Mouse (Mus musculus) left cerebral cortex, postnatal 10 days (tissue): ENCODE data around the gene Mapk12. TPM values are rescaled to one million over a fixed set of nuclear protein-coding genes. Genes with fewer than 3 reads are reported as not detected.

Experiments
- DNase-seq, 2 experiments: peaks; one replicate each; pipeline ENCODE4 v3.0.0; 2021 to 2022; ENCODE audit warnings: low spot score in 2 of 2, mixed read lengths in 1 of 2; ENCODE audit errors: extremely low spot score in 1 of 2
- intact Hi-C: fragments of 180-260 bp; cut with DNase I; formaldehyde crosslinking; loops from one replicate; pipeline ENCODE4 v1.15.1; 2025
- total RNA-seq, 2 experiments: library from RNA; stranded (reverse); gene quantifications; 2 replicates each; pipeline ENCODE4 v1.2.3; 2021

Mapk12 gene
- total RNA-seq, 2 experiments from 2014 or later, result 5.0 to 5.3 TPM

DNA sequence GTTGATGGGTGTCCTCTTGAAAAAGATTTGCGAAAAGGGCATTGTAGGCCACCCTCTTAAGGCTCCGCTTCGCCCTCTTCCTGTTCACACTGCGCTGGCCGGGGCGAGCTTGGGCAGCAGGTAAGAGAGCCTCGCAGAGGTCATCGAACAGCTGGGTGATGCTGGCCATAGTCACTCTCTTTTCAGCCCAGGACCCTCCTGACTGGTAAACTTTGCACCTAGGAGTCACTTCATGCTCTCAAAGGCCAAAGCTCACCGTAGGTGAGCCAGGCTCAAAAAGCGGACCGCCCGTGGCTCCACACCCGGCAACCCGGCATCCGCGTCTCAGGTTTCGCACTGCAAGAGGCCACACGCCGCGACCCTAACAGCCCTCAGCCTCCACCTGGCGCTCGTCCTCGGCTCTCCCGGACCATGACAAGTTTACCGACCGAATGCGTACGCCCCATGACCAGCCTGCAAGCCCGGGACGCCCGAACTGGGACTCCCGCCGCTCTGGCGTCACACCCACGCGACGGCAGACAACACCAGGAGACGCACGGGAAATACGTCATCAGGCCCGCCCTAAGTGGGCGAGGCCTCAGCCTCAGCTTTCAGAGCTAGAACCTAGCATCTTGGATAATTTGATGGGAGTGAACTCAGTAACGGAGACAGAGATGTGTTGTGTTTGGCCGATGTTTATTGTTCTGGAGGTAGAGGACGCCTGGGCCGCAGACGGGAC is 17.7 kb downstream of the Mapk12 start, which contains the start of gene Tubgcp6:
Tubgcp6 (minus strand) TSS at position 464 of the 718 bp plus-strand sequence.
- intact Hi-C loops, result loop anchor here (5.0 kb wide), 1 partner anchor 74 kb away; the partner anchor contains the start of gene Dennd6b
- peak; percentile 93 to 96 for DNase-seq

DNA sequence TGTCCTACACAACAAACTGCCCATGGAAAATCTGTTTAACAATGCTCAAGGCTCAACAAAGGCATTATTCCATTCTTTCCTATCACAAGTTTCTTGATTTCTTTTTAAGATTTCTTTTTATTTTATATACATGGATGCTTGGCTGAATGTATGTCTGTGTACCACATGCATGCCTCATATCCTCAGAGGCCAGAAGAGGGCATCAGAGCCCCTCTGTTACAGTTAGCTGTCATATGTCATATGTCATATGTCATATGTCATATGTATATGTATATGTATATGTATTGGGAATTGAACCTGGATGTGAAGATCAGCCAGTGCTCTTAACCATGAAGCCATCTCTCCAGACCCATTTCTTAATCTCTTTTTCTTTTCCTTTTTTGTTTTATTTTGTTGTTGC is 22.5 kb downstream of the Mapk12 start:
- no peak for DNase-seq
- intact Hi-C loops, result no loop called here

DNA sequence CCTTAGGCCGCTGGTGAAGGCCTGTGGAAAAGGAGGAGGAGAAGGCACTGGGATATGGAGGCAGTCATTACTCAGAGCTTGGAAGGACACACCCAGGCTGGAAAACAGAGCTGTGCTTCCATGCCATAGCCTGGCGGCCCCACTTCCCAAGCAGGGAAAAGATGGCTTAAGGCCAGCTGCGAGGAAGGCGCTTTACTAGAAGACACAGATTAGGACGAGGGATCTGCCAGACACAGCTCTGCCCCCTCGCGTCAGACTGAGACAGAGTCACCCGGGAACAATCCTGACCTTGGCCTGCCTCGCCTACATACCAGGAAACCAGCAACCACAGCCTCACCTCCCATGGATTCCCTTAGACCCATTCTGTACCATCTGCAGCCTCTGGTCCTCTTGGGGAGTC is 30.4 kb downstream of the Mapk12 start:
- intact Hi-C loops, result no loop called here
- DNase-seq, result no peak

DNA sequence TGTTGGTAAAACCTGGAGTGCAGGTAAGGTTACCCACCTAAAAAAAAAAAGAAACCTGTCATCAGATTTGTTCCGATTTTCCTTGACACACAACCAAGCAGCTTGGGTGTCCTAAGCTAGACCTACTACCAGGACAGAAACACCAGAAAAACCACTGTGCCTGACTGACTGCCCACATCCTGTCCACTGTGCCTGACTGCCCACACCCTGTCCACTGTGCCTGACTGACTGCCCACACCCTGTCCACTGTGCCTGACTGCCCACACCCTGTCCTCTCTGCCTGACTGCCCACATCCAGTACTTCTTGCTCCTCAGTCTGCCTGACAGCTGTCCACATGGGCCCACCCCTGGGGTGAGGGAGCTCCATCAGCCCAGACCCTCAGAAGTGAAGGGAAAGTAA is 33.5 kb downstream of the Mapk12 start:
- intact Hi-C loops, result no loop called here
- peak in 1 of 2 experiments; percentile 12 for DNase-seq

DNA sequence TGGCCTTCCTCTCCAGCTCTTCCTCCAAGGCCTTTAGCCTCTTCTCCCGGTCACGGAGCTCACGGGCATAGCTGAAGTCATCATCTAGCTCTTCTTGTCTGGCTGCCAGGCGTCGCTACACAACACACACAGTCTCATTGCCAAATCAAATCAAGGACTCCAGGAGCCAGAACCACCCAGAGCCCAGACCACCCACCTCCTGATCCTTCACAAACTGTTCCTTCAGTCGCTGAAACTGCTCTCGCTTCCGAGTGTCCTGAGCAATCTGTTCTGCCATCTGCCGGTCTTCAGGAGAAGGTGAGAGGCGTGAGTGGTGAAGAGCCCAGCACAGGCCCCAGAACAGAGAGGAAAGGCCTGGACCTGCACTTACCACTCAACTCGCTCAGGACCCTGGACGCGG is 34.4 kb downstream of the Mapk12 start:
- peak in 1 of 2 experiments; percentile 27 for DNase-seq
- intact Hi-C loops, result no loop called here

- peak in 1 of 2 experiments; percentile 31 for DNase-seq
- intact Hi-C loops, result no loop called here
Measured at GRCm38 (mm10) chr15:89104425-89104824, 36.1 kb downstream of the Mapk12 start.

DNA sequence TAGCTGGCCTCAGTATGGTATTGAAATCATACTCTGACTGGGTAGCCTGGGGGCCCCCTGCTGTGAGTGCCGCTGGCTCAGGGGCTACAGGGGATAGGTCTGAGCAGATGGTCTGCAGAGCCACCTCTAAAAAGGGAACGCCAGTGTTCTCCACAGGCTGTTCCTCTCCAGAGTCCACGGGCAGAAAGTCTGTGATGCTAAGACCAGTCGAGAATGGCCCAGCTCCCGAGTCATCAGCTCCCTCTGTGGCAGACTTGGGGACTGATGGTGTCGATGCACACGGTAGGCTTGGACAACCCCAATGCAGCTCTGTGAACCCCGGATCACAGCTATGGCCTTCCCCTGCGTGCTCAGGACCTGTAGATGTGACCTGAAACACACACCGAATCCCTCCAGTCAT is 36.6 kb downstream of the Mapk12 start:
- intact Hi-C loops, result no loop called here
- peak in 1 of 2 experiments; percentile 38 for DNase-seq

DNA sequence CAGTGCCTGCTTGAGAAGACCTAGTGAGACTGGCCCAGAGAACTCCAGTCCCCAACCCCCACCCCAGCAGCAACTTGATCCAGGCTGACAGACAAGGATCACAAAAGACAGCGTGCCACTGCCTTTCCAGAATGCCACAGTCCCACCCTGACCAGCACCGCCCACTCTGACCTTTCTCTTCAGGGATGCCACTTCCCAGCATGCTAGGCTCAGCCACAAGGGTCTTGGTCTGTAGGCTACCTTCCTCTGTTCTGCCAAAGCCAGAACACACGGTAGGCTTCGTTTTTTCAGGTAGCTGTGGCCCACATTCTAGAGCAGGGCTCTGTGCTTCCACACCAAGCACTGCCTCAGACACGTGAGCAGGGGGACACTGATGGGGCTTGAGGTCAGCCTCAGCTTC is 37.9 kb downstream of the Mapk12 start:
- intact Hi-C loops, result no loop called here
- DNase-seq, result peak in 1 of 2 experiments; percentile 18

GRCm38 (mm10) chr15:89100823-89101222 is 39.7 kb downstream of the Mapk12 start:
- intact Hi-C loops, result no loop called here
- DNase-seq, result peak in 1 of 2 experiments; percentile 20

DNA sequence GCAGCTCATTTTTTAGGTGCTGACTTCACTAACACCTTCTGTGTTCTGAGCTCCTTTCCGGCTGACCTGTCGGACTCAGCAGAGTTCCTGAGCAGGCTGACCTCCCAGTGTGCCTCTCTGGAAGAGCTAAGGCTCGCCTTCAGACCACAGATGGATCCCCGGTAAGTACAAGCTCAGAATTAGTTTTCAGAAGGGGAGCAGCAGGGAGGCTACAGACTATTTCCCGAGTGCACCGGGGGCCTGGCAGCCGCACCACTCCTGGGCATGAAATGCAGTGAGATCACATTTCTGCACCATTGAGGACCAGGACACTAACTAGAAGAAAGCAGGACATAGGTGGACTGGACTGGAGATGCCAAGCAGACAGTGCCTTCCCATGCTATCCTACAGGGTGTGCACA is 41.9 kb downstream of the Mapk12 start:
- intact Hi-C loops, result no loop called here
- peak in 1 of 2 experiments; percentile 8 for DNase-seq

GRCm38 (mm10) chr15:89097450-89097849 is 43.1 kb downstream of the Mapk12 start:
- peak in 1 of 2 experiments; percentile 12 for DNase-seq
- intact Hi-C loops, result no loop called here

- intact Hi-C loops, result no loop called here
- no peak for DNase-seq
Measured at GRCm38 (mm10) chr15:89092181-89092580, 48.3 kb downstream of the Mapk12 start.

DNA sequence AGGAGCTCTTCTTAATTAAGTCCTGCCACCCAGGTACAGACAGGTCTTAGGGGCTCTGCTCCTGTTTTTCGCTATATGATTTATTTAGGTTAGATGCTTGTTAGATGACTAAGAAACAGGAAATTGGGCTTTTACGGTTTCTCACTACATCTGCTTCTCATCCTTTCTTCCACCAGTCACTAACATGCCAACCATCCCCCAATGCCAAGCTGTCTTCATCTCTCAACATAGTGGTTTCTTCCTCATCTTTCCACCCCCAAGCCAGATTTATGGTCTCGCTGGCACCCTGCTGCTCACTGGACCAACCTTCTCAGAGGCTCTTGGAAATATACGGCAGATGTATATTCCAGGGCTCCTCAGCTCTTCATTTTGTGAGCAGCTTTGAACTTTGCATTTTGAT is 49.8 kb downstream of the Mapk12 start:
- DNase-seq, result no peak
- intact Hi-C loops, result no loop called here

- intact Hi-C loops, result no loop called here
- DNase-seq, result peak in 1 of 2 experiments; percentile 57
Measured at GRCm38 (mm10) chr15:89089248-89090051, 51.1 kb downstream of the Mapk12 start.

DNA sequence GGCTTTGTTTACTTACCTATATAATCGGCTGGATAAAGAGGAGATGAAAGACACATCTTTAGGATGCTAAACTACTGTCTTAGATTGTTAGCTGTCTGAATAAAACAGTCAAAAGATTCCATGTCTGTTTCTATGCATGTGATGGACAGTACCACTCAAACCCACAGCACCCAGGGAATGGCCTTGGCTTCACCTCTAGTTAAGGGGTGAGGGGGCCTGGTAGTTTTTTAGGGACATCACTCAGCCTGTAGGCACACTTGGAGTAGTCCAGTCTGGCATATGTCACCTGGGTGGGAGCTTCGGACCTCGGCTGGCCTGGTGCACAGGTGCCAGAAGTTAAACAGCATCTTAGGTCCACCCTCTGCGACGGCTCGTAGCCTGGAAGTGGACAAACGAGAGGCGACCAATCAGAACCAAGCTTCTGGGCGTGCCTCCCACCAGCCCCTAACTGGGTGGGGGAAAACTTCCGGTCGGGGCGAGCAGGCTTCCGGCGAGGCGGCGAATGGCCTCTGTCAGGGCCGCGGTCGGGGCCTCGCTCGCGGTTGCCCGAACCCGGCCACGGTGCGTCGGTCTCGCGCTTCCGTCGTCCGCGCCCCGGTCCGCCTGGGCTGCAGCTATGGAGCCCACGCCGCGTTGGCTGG is 51.8 kb downstream of the Mapk12 start, which contains the start of gene Selenoo:
Selenoo (plus strand) TSS at position 478 of the 641 bp plus-strand sequence.
- peak; percentile 86 to 94 for DNase-seq
- intact Hi-C loops, result no loop called here

GRCm38 (mm10) chr15:89084826-89085225 is 55.7 kb downstream of the Mapk12 start:
- intact Hi-C loops, result no loop called here
- no peak for DNase-seq

GRCm38 (mm10) chr15:89083906-89084305 is 56.6 kb downstream of the Mapk12 start:
- DNase-seq, result no peak
- intact Hi-C loops, result no loop called here
